Mouse (Mus musculus) lung, postnatal 0 days (tissue): ENCODE measurements at regions not wholly inside any gene's neighbourhood (a gene's known extent, or its start where the extent isn't known, plus 50 kb on each side); places are given as distances from the start of the nearest gene placed in this dataset.

Experiments
- CTCF ChIP-seq: IDR thresholded peaks from 2 replicates; pipeline ENCODE4 v1.5.1; 2016; ENCODE audit warnings: antibody characterized with exemption, mild to moderate bottlenecking
- EP300 ChIP-seq: IDR thresholded peaks from 2 replicates; pipeline ENCODE4 v1.6.1; 2016; ENCODE audit warnings: antibody characterized with exemption, mild to moderate bottlenecking, control low read depth

GRCm38 (mm10) chr2:147247981-147248514 lies 54.0 kb upstream of the Nkx2-2 start:
- TF ChIP-seq CTCF (no peak), EP300 (no peak)
